Mouse (Mus musculus): ENCODE measurements around the gene Bak1. TPM values are rescaled to one million over a fixed set of nuclear protein-coding genes. Genes with fewer than 3 reads are reported as not detected.

Bak1 gene
- polyA plus RNA-seq (2021; fragmentation: Nextera tagmentation), result 1.4 and 1.7 TPM in 2 replicates
- long read RNA-seq, experiment 1, result 0 reads
- long read RNA-seq, experiment 2, result 0 reads

GRCm38 (mm10) chr17:27028909-27029308 is at the start of gene Bak1:
Gene Bak1 (minus strand): TSS chr17:27029009.

GRCm38 (mm10) chr17:27056812-27057516 is 28.2 kb upstream of the Bak1 start, which contains the start of gene Itpr3:
Gene Itpr3 (plus strand): TSS chr17:27057304.

GRCm38 (mm10) chr17:26972703-26973574 is 55.9 kb downstream of the Bak1 start, which contains the start of gene Zbtb9:
Gene Zbtb9 (plus strand): TSS chr17:26973167.

Other genes starting within 250 kb of the Bak1 start
- 26.5 and 28.1 TPM in 2 replicates for gene Bnip1, start 247.9 kb downstream of the Bak1 start, polyA plus RNA-seq (2021; fragmentation: Nextera tagmentation)
- not detected in 2 replicates for gene Nkx2-5, start 184.0 kb downstream of the Bak1 start, polyA plus RNA-seq (2021; fragmentation: Nextera tagmentation)
- 0.25 and 0.28 TPM in 2 replicates for gene Kifc5b, start 111.9 kb downstream of the Bak1 start, polyA plus RNA-seq (2021; fragmentation: Nextera tagmentation)
- 9.8 and 13.9 TPM in 2 replicates for gene Phf1, start 96.0 kb downstream of the Bak1 start, polyA plus RNA-seq (2021; fragmentation: Nextera tagmentation)
- 189 and 190 TPM in 2 replicates for gene Cuta, start 89.4 kb downstream of the Bak1 start, polyA plus RNA-seq (2021; fragmentation: Nextera tagmentation)
- gene Syngap1, start 87.8 kb downstream of the Bak1 start, polyA plus RNA-seq (2021; fragmentation: Nextera tagmentation), result 8.3 and 18.8 TPM in 2 replicates
- gene Zbtb9, start 55.8 kb downstream of the Bak1 start, polyA plus RNA-seq (2021; fragmentation: Nextera tagmentation), result 6.4 and 6.7 TPM in 2 replicates
- gene Itpr3, start 28.3 kb upstream of the Bak1 start, polyA plus RNA-seq (2021; fragmentation: Nextera tagmentation), result 0.23 and 0.25 TPM in 2 replicates
- gene Uqcc2, start 104.9 kb upstream of the Bak1 start, polyA plus RNA-seq (2021; fragmentation: Nextera tagmentation), result 559 and 565 TPM in 2 replicates
- 0.75 and 1.0 TPM in 2 replicates for gene Ip6k3, start 138.8 kb upstream of the Bak1 start, polyA plus RNA-seq (2021; fragmentation: Nextera tagmentation)
- 2.2 and 2.4 TPM in 2 replicates for gene Lemd2, start 175.5 kb upstream of the Bak1 start, polyA plus RNA-seq (2021; fragmentation: Nextera tagmentation)

Measured in layer of hippocampus, adult 6 months (tissue).